Mouse (Mus musculus) midbrain, embryonic 11.5 days (tissue): ENCODE measurements around the gene Gli1. TPM values are rescaled to one million over a fixed set of nuclear protein-coding genes. Genes with fewer than 3 reads are reported as not detected.

ENCODE experiments used
- ATAC-seq: fragments of 200-750 bp; cut with Nextera tagmentation; 2 replicates; pipeline ENCODE4 v1.8.0; 2017; ENCODE audit warnings: moderate TSS enrichment, moderate library complexity; ENCODE audit not compliant: low FRiP score
- DNase-seq: peaks from one replicate; pipeline ENCODE4 v3.0.0; 2015; ENCODE audit warnings: low spot score; ENCODE audit errors: missing footprints
- H3K27ac ChIP-seq: fragments of 300-500 bp; sonication (generic); 2 replicates; pipeline ENCODE4 v1.5.1; 2014; ENCODE audit warnings: low read depth, low read length
- H3K27me3 ChIP-seq: fragments of 300-500 bp; sonication (generic); 2 replicates; pipeline ENCODE4 v1.6.1; 2014; ENCODE audit warnings: mild to moderate bottlenecking, low read length, moderate library complexity, mixed read lengths; ENCODE audit not compliant: control insufficient read depth, insufficient read depth
- H3K36me3 ChIP-seq: fragments of 300-500 bp; sonication (generic); 2 replicates; pipeline ENCODE4 v1.6.1; 2014; ENCODE audit warnings: mild to moderate bottlenecking, low read length, moderate library complexity, mixed read lengths; ENCODE audit not compliant: control insufficient read depth, insufficient read depth
- H3K4me1 ChIP-seq: fragments of 300-500 bp; sonication (generic); 2 replicates; pipeline ENCODE4 v1.6.1; 2014; ENCODE audit warnings: low read length; ENCODE audit not compliant: control insufficient read depth, insufficient read depth
- H3K4me2 ChIP-seq: fragments of 300-500 bp; sonication (generic); 2 replicates; pipeline ENCODE4 v1.6.1; 2014; ENCODE audit warnings: mild to moderate bottlenecking, moderate library complexity
- H3K4me3 ChIP-seq: fragments of 300-500 bp; sonication (generic); 2 replicates; pipeline ENCODE4 v1.5.1; 2014; ENCODE audit warnings: low read depth, low read length
- H3K9ac ChIP-seq: fragments of 300-500 bp; sonication (generic); 2 replicates; pipeline ENCODE4 v1.6.1; 2014; ENCODE audit warnings: low read length
- H3K9me3 ChIP-seq: fragments of 300-500 bp; sonication (generic); 2 replicates; pipeline ENCODE4 v1.6.1; 2016; ENCODE audit warnings: low read length; ENCODE audit not compliant: control insufficient read depth
- WGBS: fragments of 180-500 bp; shearing (Covaris S2); extraction: QIAGEN DNeasy Blood & Tissue Kit; methylation state at CpG from one replicate; pipeline ENCODE4 v1.1.7; 2014; 5-methylcytosine and 5-hydroxymethylcytosine counted together
- polyA plus RNA-seq: library from polyadenylated mRNA; unstranded; fragments of >200 nt; fragmentation: Nextera tagmentation; extraction: Ambion mirVana; gene quantifications from 2 replicates; pipeline ENCODE4 v1.2.1, GENCODE M21; 2014

Gene Gli1
- polyA plus RNA-seq, 1 experiment from 2014 or later, result 4.1 TPM

DNA sequence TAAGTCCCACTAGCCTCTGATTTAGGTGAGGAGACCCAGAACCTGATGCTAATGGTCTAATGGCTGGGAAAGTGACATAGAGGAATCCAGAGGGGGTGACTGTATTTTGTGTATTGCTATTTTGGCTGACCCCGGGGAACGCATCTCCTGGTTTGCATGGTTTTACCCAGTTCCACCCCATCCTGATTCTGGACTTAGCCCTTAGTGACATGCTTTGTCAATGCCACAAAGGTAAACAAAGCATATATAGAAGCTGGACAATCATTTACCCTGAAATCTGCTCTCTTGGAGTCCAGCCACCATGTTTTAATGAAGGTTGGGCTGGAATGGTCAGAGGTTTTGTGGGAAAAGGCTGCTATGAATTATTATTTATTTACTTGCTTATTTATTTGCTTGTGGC, 26.5 kb upstream of the Gli1 start:
- DNase-seq, result no peak
- Histone ChIP-seq H3K4me1 (no peaks in the 10 kb centered on the region), H3K36me3 (no peaks in the 10 kb centered on the region), H3K4me2 (no peak overlapping the region), H3K27me3 (no peaks in the 10 kb centered on the region), H3K9ac (no peak overlapping the region), H3K9me3 (no peaks in the 10 kb centered on the region), H3K27ac (no peak overlapping the region), H3K4me3 (no peak overlapping the region)
- ATAC-seq, result no peak
- 86% methylated on average over 2 of the region's 2 CpGs for WGBS

DNA sequence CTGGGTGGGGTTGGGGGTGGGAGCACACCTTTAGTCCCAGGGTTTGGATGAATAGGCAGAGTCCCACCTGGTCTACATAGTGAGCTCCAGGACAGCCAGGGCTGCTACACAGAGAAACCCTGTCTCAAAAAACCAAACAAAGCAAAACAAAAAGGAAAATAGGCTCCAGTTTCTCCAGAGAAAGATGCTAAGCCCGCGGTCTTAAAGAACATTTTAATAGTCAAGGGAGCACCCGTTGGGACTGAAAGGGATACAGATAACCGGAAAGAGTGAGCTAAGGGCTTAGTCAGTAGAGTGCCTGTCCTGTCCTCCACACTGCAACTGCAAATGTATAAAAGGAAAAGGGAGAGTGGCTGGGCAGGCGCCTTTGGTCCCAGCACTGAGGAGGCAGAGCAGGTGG, 25.3 kb upstream of the Gli1 start:
- Histone ChIP-seq H3K36me3 (no peaks in the 10 kb centered on the region), H3K27ac (no peak overlapping the region), H3K4me2 (no peak overlapping the region), H3K9me3 (no peaks in the 10 kb centered on the region), H3K27me3 (no peaks in the 10 kb centered on the region), H3K9ac (no peak overlapping the region), H3K4me1 (no peaks in the 10 kb centered on the region), H3K4me3 (no peak overlapping the region)
- 79% methylated on average over 5 of the region's 5 CpGs for WGBS
- peak; percentile 71 for DNase-seq
- no peak for ATAC-seq

DNA sequence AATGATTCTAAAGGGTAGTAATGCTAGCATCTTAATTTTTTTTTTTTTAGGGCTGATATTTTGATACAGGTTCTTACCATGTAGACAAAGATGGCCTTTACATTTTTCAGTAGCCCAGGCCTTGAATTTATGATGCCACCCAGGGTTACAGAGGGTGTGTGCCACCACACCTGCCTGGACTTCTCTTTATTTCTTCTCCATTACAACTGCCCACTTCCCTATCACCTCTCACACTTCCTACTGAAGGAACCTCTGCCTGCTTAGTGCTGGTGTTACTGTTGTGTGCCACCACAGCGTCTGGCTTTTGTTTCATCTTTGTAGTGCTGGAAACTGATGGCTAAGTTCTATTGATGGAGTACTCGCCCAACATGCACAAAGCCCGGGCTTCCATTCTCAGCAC, 18.9 kb upstream of the Gli1 start:
- H3K9me3 ChIP-seq, result no peaks in the 10 kb centered on the region
- H3K27ac ChIP-seq, result no peak overlapping the region
- peak; percentile 67 for DNase-seq
- ATAC-seq, result no peak
- no peaks in the 10 kb centered on the region for H3K36me3 ChIP-seq
- H3K9ac ChIP-seq, result no peak overlapping the region
- no peak overlapping the region for H3K4me3 ChIP-seq
- H3K4me1 ChIP-seq, result no peaks in the 10 kb centered on the region
- WGBS, result 85% methylated on average over 3 of the region's 3 CpGs
- H3K27me3 ChIP-seq, result no peaks in the 10 kb centered on the region
- no peak overlapping the region for H3K4me2 ChIP-seq

DNA sequence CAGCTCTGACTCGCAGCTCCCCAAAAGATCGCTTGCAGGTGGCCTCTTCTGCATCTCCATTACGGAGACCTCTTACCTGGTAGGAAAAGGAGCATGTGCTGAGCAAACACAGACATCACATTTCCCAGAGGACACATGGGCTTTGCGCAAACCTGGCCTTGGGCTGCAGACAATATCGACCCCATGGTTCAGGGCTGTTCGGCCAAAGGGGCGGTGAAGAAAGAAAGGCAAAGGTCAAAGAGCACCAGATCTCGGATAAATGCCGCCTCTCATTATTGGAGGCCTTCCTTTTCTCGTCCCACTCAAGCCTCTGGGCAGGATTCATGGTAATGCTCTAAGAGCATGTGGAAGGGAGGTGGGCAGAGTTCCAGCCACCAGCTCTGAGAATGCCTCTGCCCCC, 13.6 kb upstream of the Gli1 start:
- no peaks in the 10 kb centered on the region for H3K36me3 ChIP-seq
- H3K27me3 ChIP-seq, result no peaks in the 10 kb centered on the region; the same call in 1 of the 2 replicates
- H3K9ac ChIP-seq, result no peak overlapping the region
- H3K9me3 ChIP-seq, result no peaks in the 10 kb centered on the region
- peaks cover 3% of the 10 kb centered on the region for H3K4me1 ChIP-seq
- H3K27ac ChIP-seq, result no peak overlapping the region
- ATAC-seq (peak; percentile 26; the same call in 1 of the 2 replicates), DNase-seq (peak; percentile 59)
- H3K4me3 ChIP-seq, result no peak overlapping the region
- WGBS, result 50% methylated on average over 10 of the region's 10 CpGs
- no peak overlapping the region for H3K4me2 ChIP-seq

DNA sequence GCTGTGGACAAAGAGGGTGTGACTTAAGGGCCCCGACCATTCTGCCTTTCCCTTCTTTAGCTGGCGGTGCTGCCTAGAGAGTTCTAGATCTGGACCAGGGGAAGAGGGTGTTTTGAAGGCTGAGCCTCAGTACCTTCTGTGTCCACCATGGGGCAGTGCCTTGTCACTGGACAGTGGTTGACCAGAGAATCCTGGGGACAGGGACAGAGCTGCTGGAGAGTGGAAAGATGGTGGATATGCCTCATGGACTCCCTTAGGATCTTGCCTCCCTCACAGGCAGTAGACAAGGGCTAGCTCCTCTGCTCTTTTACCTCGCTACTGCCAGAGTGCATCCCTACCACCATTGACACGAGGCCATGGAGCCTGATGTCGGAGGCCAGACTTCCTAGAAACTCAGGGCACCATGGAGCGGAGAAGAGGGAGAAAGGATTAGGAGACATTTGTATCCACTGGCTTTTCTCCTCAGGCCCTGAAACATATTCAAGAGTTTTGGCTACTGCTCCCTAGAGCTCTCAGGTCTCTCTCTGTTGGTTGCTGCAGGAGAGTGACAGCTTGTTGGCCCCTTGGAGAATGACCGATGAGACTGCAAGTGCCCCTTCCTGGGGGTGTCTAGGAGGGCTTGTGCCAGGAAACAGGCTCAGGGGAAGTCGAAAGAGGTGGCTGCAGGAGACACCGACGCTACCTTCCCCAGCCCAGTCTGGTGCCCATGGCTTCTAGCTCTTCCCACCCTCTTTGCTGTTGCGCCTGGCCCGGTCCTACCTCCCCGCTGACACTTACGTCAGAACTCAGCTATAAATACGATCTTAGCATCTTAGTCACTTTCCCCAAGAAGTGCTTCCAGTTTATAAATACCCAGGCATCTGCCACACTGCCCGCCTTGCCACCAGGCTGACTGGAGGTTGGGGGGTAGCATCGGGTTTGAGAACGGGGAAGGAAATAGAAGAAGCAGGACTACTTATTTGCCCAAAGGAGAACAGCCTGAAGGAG, 12.4 kb upstream of the Gli1 start, which contains the start of gene Inhbe:
Gene Inhbe (minus strand): TSS at position 503 of the 987 bp plus-strand sequence.
- Histone ChIP-seq H3K27me3 (no peaks in the 10 kb centered on the region; the same call in 1 of the 2 replicates), H3K4me2 (no peak within 1 kb of the TSS), H3K36me3 (no peaks in the 10 kb centered on the region), H3K9ac (no peak within 1 kb of the TSS), H3K27ac (no peak within 1 kb of the TSS), H3K4me1 (peaks cover 3% of the 10 kb centered on the region), H3K4me3 (no peak within 1 kb of the TSS), H3K9me3 (no peaks in the 10 kb centered on the region)
- DNase-seq (peak; percentile 80), ATAC-seq (no peak)
- 90% methylated on average over 18 of the region's 18 CpGs for WGBS

DNA sequence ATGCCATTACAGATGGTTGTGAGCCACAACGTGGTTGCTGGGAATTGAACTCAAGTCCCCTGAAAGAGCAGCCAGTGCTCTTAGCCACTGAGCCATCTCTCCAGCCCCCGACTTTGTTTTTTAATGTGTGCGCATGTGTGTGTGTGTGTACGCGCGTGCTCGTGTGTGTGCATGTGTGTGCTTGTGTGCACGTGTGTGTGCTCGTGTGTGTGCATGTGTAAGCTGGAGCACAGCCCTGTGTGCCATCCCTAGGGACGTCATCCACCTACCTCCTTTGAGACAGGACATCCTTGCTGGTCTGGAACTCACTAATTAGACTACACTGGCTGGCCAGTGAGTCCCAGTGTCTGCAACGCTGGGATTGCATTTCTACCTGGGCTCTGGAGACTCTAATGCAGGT, 11.0 kb upstream of the Gli1 start:
- no peaks in the 10 kb centered on the region for H3K36me3 ChIP-seq
- no peaks in the 10 kb centered on the region; the same call in 1 of the 2 replicates for H3K27me3 ChIP-seq
- WGBS, result 88% methylated on average over 11 of the region's 11 CpGs
- DNase-seq, result peak; percentile 79
- no peak overlapping the region for H3K4me2 ChIP-seq
- no peak for ATAC-seq
- no peak overlapping the region for H3K4me3 ChIP-seq
- H3K9ac ChIP-seq, result no peak overlapping the region
- no peaks in the 10 kb centered on the region for H3K9me3 ChIP-seq
- peaks cover 3% of the 10 kb centered on the region for H3K4me1 ChIP-seq
- H3K27ac ChIP-seq, result no peak overlapping the region

DNA sequence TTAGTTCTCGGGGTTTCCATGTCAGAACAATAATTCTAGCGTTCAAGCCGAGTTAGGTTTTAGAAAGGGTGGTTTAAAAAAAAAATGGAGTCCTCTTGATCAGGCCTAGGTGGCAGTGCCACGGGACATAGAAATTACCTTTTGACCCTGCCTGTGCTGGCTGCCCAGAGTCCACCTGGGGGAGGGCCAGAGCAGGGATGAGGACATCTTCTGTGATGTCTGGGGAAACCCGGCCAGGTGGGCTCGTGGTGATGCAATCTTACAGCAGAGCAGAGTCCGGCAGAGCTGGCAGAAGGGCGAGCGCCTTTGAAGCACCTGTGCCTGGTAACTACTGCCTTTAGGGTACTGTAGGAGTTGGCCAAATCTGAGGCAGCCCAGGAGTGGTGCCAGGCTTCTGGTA, 10.4 kb upstream of the Gli1 start:
- DNase-seq (peak; percentile 8), ATAC-seq (no peak)
- Histone ChIP-seq H3K27ac (no peak overlapping the region), H3K4me3 (no peak overlapping the region), H3K9me3 (no peaks in the 10 kb centered on the region), H3K9ac (no peak overlapping the region), H3K4me1 (peaks cover 3% of the 10 kb centered on the region), H3K4me2 (no peak overlapping the region), H3K36me3 (no peaks in the 10 kb centered on the region), H3K27me3 (no peaks in the 10 kb centered on the region; the same call in 1 of the 2 replicates)
- 91% methylated on average over 9 of the region's 9 CpGs for whole genome bisulfite sequencing

DNA sequence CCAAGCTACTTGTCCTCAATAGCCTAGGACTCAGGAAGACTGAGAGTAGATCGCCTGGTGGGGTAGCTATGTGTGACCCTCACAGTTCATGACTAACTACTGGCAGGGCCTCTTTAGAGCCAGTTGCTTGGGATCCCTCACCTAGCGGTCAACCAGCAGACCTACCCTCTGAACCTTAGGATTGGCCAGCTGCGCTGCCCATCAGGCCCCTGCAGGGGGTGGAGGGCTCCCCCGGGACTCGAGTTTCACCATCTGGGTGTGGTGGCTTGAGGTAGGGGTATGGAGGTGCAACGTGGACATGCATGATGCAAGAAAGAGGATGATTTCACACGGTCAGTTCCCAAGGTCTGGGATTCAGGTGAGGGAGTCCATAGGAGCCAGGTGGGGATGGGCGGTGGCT, 9.9 kb upstream of the Gli1 start:
- H3K27me3 ChIP-seq, result no peaks in the 10 kb centered on the region; the same call in 1 of the 2 replicates
- DNase-seq, result no peak
- 72% methylated on average over 8 of the region's 8 CpGs for WGBS
- H3K9me3 ChIP-seq, result no peaks in the 10 kb centered on the region
- no peak for ATAC-seq
- no peak overlapping the region for H3K4me3 ChIP-seq
- no peak overlapping the region for H3K9ac ChIP-seq
- H3K4me1 ChIP-seq, result peaks cover 3% of the 10 kb centered on the region
- H3K4me2 ChIP-seq, result no peak overlapping the region
- no peak overlapping the region for H3K27ac ChIP-seq
- no peaks in the 10 kb centered on the region for H3K36me3 ChIP-seq

DNA sequence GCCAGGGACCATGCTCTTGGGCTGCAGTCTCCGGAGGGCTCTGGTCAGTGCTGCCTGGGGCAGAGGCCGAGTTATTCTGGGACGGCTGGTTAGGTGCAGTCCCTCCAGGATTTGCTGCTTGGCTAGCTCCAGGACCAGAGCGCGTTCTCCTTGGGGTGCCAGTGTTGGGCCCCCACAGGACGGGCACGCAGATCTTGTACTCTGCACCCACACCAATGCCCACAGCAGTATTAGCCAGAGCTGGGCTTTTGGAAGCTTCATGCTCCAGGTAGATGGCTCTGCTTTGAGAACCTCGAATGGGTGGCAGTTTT, 9.5 kb upstream of the Gli1 start:
- no peak overlapping the region; the same call in 1 of the 2 replicates for H3K4me2 ChIP-seq

More for the DNA sequence above, 9.5 kb upstream of the Gli1 start:
- Histone ChIP-seq H3K4me3 (no peak overlapping the region), H3K27me3 (no peaks in the 10 kb centered on the region; the same call in 1 of the 2 replicates), H3K36me3 (no peaks in the 10 kb centered on the region), H3K9ac (peak overlapping the region; percentile 38; the same call in 1 of the 2 replicates), H3K4me1 (peaks cover 3% of the 10 kb centered on the region), H3K9me3 (no peaks in the 10 kb centered on the region), H3K27ac (no peak overlapping the region)
- peak; percentile 17; the same call in 1 of the 2 replicates for ATAC-seq
- 85% methylated on average over 8 of the region's 8 CpGs for WGBS
- peak; percentile 65 for DNase-seq
